Mouse (Mus musculus): ENCODE results near the gene Ppif. TPM values are rescaled to one million over a fixed set of nuclear protein-coding genes. Genes with fewer than 3 reads are reported as not detected.
A peak's percentile ranks its signal among the peaks of the same experiment; 100 is the strongest.

Gene Ppif
- polyA plus RNA-seq, 1 experiment from 2014 or later: 38.0 TPM

DNA sequence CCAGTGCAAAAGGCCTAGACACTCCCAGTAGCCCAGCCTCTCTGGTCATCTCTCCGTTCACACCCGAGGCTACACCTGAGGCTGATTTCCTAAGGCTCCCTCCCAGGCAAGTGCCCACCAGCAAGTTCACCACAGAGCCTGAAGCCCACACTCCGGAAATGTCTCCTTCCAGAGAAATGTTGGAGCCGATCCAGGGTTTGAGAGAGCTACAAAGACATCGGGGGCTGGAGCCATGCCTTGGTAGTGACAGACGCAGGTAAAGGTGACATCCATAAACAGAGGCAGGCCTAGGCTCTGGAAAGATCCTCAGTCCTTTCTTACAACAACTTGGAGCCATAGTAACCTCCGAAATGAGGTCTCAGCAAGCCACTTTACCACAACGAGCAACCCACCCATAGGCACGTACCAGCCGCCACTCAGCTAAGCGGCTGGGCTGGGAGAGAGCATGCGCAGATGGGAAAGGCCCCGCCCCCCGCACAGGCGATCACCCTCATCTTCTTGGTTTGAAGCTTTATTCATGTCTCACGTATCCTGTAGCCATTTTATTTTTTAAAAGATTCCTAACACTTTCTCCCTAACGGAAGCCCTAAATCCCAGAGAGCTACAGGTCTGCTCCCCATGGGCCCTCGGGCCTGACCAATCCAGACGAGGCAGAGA lies 28.5 kb upstream of the Ppif start:
- Histone ChIP-seq H3K4me2 (no peak overlapping the region), H3K27ac (replicated peaks) (peak overlapping the region; percentile 51), H3K9me3 (replicated peaks) (no peaks in the 10 kb centered on the region), H3K9ac (replicated peaks) (no peak overlapping the region), H3K36me3 (peaks cover 53% of the 10 kb centered on the region), H3K4me3 (replicated peaks) (no peak overlapping the region), H3K27me3 (replicated peaks) (no peaks in the 10 kb centered on the region), H3K4me1 (peaks cover 6% of the 10 kb centered on the region; the same call in 1 of the 2 replicates)
- no peak; the same call in 1 of the 2 replicates for ATAC-seq (ENCODE audit: low FRiP score)
- WGBS: 66% methylated on average over 19 of the region's 19 CpGs

DNA sequence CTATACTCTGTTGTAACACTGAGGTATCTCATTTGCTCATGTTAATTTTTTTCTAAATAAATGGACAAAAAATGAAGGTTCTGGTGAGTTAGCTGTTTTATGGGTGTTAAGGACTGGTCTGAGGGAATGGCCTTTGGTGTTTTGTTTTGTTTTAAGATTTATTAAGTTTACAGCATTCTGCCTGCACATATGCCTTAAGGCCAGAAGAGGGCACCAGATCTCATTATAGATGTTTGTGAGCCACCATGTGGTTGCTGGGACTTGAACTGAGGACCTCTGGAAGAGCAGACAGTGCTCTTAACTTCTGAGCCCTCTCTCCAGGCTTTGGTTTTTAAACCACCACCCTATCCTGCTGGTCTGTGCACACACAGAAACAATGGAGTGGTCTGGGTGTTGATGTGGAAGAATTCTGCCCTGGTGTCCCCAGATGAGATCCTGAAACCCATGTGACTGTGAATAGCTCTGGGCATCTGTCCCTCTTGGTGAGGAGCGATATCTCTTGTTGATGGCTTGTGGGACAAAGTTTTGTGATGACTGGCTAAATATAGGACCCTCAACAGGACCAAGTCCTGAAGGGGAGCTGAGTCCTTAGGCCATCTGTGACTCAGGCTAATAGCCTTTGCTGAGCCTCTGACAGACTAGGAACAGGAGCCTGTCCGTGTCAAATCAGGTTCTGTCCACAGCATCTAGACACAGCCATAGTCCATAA lies 27.1 kb upstream of the Ppif start:
- 0 out of 2 replicates have a peak overlapping the region, but pooled peaks have one; percentile 4 for H3K27ac ChIP-seq (replicated peaks)
- no peak for ATAC-seq (ENCODE audit: low FRiP score)

DNA sequence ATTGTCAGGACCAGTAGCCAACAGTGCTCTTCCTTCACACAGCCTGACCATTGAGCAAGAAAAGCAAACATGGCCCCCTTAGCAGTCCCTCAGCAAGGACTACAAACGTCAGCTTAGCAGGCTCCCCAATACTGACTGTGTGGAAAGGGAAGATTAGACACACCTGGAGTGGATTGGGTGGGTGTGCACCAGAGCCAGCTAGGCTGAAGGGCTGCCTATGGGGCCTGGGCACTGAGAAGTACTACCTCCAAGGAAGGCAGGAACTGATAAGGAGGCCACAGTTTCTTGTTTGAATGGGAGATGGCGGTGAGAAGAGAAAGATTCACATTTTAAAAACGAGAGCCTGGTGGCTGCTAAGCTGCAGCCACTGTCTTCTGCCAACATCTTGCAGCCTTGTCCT lies 26.4 kb upstream of the Ppif start:
- Histone ChIP-seq H3K4me1 (peaks cover 6% of the 10 kb centered on the region; the same call in 1 of the 2 replicates), H3K4me3 (replicated peaks) (no peak overlapping the region), H3K4me2 (no peak overlapping the region), H3K36me3 (peaks cover 31% of the 10 kb centered on the region), H3K27ac (replicated peaks) (0 out of 2 replicates have a peak overlapping the region, but pooled peaks have one; percentile 1), H3K9ac (replicated peaks) (no peak overlapping the region), H3K9me3 (replicated peaks) (no peaks in the 10 kb centered on the region), H3K27me3 (replicated peaks) (no peaks in the 10 kb centered on the region)
- ATAC-seq (ENCODE audit: low FRiP score): no peak
- 81% methylated on average over 3 of the region's 3 CpGs for WGBS

More for the DNA sequence above, 27.1 kb upstream of the Ppif start:
- H3K4me1 ChIP-seq: peaks cover 6% of the 10 kb centered on the region; the same call in 1 of the 2 replicates
- 77% methylated on average over 2 of the region's 2 CpGs for WGBS
- H3K27me3 ChIP-seq (replicated peaks): no peaks in the 10 kb centered on the region
- H3K4me2 ChIP-seq: no peak overlapping the region
- H3K9ac ChIP-seq (replicated peaks): no peak overlapping the region
- peaks cover 39% of the 10 kb centered on the region for H3K36me3 ChIP-seq
- H3K4me3 ChIP-seq (replicated peaks): no peak overlapping the region
- H3K9me3 ChIP-seq (replicated peaks): no peaks in the 10 kb centered on the region

DNA sequence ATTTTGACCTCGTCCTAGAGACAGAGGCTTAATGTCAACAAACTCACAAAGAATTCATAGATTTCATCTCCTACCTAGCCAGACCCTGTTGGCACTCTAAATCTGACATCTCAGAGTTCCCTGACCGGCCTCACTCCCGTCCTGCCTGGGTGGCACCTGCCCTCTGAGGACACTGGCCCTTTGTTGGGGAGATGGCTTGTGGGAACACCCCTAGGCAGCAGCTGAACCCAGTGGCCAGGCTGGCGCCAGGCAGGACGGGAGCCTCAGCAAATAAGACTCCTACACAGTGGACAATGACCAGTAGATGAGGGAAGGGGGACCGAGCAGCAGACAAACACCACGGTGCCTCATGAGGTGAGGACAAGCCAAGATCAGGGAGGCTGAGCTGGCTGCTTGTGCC lies 14.3 kb upstream of the Ppif start:
- 80% methylated on average over 7 of the region's 7 CpGs for WGBS
- H3K36me3 ChIP-seq: no peaks in the 10 kb centered on the region
- no peaks in the 10 kb centered on the region for H3K9me3 ChIP-seq (replicated peaks)
- ATAC-seq (ENCODE audit: low FRiP score): no peak
- no peak overlapping the region for H3K4me3 ChIP-seq (replicated peaks)
- H3K27ac ChIP-seq (replicated peaks): no peak overlapping the region
- H3K4me1 ChIP-seq: no peaks in the 10 kb centered on the region
- no peaks in the 10 kb centered on the region for H3K27me3 ChIP-seq (replicated peaks)
- no peak overlapping the region for H3K9ac ChIP-seq (replicated peaks)
- H3K4me2 ChIP-seq: no peak overlapping the region

DNA sequence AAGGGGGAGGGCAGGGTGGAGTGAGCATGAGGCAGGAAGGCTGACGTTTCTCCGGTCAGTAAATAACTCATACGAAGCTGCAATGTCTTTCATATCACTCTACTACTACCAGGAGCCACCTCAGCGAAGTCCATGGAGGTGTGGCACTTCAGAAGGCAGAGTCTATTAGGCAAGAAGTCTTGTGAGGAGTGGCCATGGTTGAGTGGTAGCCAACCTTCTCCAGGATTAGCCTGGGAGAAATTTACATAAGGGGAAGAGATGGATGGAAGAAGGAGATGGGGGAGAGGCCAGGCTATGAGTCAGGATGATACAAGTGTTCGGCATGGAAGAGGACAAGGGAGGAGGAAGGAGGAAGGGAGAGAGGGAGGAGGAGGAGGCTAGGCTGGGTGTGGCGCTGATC lies 11.9 kb upstream of the Ppif start:
- Histone ChIP-seq H3K27ac (replicated peaks) (no peak overlapping the region), H3K4me3 (replicated peaks) (no peak overlapping the region), H3K27me3 (replicated peaks) (no peaks in the 10 kb centered on the region), H3K36me3 (no peaks in the 10 kb centered on the region), H3K9ac (replicated peaks) (no peak overlapping the region), H3K9me3 (replicated peaks) (no peaks in the 10 kb centered on the region), H3K4me1 (no peaks in the 10 kb centered on the region), H3K4me2 (no peak overlapping the region)
- no peak for ATAC-seq (ENCODE audit: low FRiP score)
- 77% methylated on average over 6 of the region's 6 CpGs for WGBS

DNA sequence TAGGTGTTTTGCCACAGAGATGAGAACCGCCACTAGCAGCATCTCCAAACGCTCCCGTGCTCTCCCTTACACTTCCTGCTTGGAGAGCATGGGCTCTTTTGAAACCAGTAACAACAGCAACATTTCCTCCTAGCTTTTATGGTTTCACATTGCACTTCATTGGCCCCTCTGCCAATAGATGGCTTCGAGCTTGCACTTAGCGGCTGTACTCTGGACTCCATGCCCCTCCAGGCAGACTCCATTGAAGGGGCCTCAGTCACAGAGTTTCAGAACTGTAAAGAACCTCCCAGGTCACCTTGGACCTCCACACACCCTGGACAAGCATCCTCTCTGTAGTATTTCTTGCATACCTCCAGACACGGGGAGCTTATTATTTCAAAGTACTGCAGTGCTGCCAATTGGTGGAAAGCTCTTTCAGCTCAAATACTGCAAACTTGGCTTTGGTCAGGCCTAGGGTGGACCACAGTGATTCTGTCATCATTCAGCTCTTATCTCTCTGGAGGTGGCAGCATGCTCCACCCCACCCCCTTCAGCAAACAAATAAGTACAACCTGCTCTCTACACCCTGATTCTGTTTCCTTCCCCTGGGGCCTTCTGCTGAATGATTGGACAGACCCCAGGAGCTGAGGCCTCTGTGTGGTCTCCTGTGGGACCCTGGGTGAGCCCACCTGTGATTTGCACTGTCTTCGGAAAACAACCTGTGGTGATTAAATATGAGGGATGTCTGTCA lies 7.6 kb upstream of the Ppif start:
- Histone ChIP-seq H3K4me2 (no peak overlapping the region), H3K9me3 (replicated peaks) (no peaks in the 10 kb centered on the region), H3K27me3 (replicated peaks) (no peaks in the 10 kb centered on the region), H3K36me3 (no peaks in the 10 kb centered on the region), H3K27ac (replicated peaks) (no peak overlapping the region), H3K4me3 (replicated peaks) (no peak overlapping the region), H3K4me1 (no peaks in the 10 kb centered on the region), H3K9ac (replicated peaks) (no peak overlapping the region)
- 54% methylated on average over 7 of the region's 7 CpGs for WGBS
- no peak for ATAC-seq (ENCODE audit: low FRiP score)

DNA sequence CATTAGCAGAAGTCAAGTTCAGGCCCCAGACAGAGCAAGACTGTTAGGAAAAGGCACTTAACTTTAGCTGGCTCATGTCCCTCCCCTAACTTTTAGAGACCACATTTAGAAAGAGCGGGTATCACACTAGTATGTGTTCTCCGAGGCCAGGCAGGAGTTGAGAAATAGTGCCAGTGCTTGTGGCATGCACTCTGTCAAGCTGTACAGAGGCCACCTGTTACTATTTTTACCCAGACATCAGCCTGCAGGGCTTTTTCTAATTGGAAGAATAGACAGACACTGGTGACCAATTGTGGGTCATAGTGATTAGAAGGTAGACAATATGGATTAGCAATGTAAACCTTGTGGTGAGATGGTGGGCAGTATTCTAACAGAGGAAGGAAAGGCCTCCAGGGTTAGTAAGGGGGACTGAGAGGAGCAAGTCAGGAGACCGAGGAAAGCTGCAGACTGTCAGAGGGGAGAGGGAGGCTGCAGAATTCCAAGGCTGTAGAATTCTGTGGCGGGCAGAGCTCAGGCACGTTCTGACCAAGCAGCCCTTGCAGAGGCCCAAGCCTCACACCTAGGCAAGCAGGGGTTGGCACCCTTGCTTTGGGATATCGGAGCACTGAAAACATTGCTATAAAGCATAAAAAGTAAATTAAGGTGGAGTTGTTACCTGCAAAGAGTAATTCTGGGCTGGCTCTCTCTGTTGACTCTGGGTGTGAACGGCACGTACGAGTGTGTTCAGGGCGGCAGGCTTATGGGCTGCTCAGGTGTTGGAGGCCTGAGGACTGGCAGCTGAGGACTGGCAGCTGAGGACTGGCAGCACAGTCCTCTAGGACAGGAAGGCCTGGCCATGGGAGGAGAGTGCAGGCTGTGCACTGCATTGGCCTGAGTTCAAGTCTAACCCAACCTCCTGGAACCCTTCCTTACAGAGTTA lies 6.7 kb upstream of the Ppif start:
- H3K4me2 ChIP-seq: no peak overlapping the region
- no peaks in the 10 kb centered on the region for H3K9me3 ChIP-seq (replicated peaks)
- WGBS: 85% methylated on average over 10 of the region's 10 CpGs
- no peak for ATAC-seq (ENCODE audit: low FRiP score)
- no peak overlapping the region for H3K9ac ChIP-seq (replicated peaks)
- no peaks in the 10 kb centered on the region for H3K36me3 ChIP-seq
- H3K4me1 ChIP-seq: no peaks in the 10 kb centered on the region
- no peak overlapping the region for H3K27ac ChIP-seq (replicated peaks)
- H3K27me3 ChIP-seq (replicated peaks): no peaks in the 10 kb centered on the region
- no peak overlapping the region for H3K4me3 ChIP-seq (replicated peaks)

DNA sequence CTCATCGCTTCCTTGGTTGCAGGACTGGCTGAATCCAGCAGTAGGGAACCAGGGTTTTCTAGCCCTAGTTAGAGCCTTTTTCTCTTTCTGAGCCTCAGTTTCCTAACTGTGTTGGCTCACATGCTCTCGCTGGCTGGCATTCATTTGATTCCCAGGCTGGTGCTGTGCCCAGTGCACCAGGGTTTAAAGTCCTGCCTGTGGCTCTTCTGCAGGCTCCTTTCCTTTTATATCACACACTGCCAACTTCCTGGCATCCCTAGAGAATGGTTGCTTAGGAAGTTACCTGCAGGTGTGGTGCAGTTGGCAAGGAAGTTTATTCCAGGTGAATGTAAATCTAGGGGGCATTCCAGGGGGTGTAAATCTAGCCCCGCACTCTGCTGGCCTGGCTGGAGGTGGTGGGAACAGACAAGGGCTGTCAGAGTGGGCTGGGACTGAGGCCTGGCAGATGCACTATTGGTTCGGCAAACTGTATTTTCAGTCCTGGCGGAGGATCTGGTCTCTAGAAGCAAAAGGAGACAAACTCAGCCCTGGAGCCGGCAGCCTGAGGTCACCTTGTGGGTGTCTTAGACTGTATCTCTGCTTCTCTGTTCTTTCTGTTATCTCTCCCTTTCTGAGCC lies 575 bp upstream of the Ppif start:
- H3K36me3 ChIP-seq: peaks cover 23% of the 10 kb centered on the region
- peak overlapping the region; percentile 72 for H3K27ac ChIP-seq (replicated peaks)
- WGBS: 72% methylated on average over 6 of the region's 6 CpGs
- peak; percentile 54 for ATAC-seq (ENCODE audit: low FRiP score)
- no peak overlapping the region for H3K9ac ChIP-seq (replicated peaks)
- H3K9me3 ChIP-seq (replicated peaks): no peaks in the 10 kb centered on the region
- H3K4me2 ChIP-seq: peak overlapping the region; percentile 95
- H3K27me3 ChIP-seq (replicated peaks): no peaks in the 10 kb centered on the region
- peaks cover 29% of the 10 kb centered on the region for H3K4me1 ChIP-seq
- H3K4me3 ChIP-seq (replicated peaks): peak overlapping the region; percentile 87

DNA sequence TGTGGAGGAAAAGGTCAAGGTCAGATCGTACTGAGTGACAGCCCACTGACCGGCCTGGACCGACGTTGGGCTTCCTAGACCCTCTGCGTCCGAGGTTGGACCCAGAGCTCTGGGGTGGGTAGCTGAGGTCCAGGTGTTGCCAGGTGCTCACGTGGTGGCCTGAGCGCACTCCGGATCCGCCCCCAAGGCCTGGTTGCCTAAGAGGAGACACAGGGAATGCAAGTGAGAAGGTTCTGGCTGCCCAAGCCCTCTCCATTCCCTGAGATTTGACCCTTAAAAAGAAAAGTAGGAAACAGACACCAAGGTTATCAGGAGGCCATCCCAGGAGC lies 579 bp downstream of the Ppif start:
- peak overlapping the region; percentile 75; the same call in 1 of the 2 replicates for H3K27ac ChIP-seq (replicated peaks)
- H3K9me3 ChIP-seq (replicated peaks): no peaks in the 10 kb centered on the region
- H3K4me1 ChIP-seq: peaks cover 29% of the 10 kb centered on the region
- H3K4me2 ChIP-seq: peak overlapping the region; percentile 95
- H3K9ac ChIP-seq (replicated peaks): peak overlapping the region; percentile 82
- H3K4me3 ChIP-seq (replicated peaks): peak overlapping the region; percentile 87
- WGBS: 2% methylated on average over 10 of the region's 10 CpGs
- ATAC-seq (ENCODE audit: low FRiP score): peak; percentile 46
- H3K36me3 ChIP-seq: peaks cover 35% of the 10 kb centered on the region
- H3K27me3 ChIP-seq (replicated peaks): no peaks in the 10 kb centered on the region

DNA sequence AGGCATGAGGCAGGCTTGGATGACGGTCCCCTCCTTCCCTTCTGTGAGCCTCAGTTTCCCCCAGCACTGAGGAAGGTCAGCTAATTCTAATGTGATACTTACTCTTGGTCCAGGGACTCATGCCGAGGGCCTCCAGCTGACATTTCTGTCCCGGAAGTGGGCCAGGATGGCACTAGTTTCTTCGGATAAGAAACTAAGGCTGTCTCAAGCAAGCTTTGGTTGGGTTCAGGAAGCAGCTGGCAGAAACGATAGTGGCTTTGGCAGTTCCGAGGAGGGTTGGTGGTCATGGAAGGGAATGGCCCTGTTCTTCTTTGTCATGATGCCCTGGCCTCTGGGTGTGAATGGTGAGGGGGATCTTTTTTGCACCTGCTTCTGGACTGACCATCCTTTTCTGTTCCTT lies 1.1 kb downstream of the Ppif start:
- H3K27ac ChIP-seq (replicated peaks): no peak overlapping the region
- peaks cover 29% of the 10 kb centered on the region for H3K4me1 ChIP-seq
- H3K4me2 ChIP-seq: peak overlapping the region; percentile 95
- no peaks in the 10 kb centered on the region for H3K27me3 ChIP-seq (replicated peaks)
- no peaks in the 10 kb centered on the region for H3K9me3 ChIP-seq (replicated peaks)
- ATAC-seq (ENCODE audit: low FRiP score): no peak
- peak overlapping the region; percentile 87 for H3K4me3 ChIP-seq (replicated peaks)
- 78% methylated on average over 6 of the region's 6 CpGs for WGBS
- peaks cover 38% of the 10 kb centered on the region for H3K36me3 ChIP-seq
- H3K9ac ChIP-seq (replicated peaks): peak overlapping the region; percentile 82

DNA sequence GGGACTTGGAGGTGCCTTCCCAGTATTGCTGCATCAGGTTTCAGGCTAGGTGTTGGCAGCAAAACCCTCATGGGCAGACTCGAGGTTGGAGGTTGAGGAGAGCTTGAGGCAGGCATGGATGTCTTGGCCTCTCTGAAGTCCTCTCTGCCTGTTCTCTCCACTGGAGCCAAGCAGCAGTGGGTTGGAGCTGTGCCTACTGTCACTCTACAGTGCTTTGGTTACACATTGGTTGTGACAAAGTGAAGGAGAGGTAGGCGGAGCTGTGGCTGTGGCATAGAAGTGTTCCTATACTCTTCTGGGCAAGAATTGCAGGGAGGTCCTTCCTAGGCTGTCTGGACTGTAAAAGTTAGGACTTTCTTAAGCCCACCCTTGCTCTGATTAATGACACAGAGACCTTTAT lies 2.4 kb downstream of the Ppif start:
- no peak overlapping the region for H3K4me3 ChIP-seq (replicated peaks)
- no peak for ATAC-seq (ENCODE audit: low FRiP score)
- H3K9me3 ChIP-seq (replicated peaks): no peaks in the 10 kb centered on the region
- H3K27ac ChIP-seq (replicated peaks): no peak overlapping the region
- WGBS: 92% methylated on average over 2 of the region's 2 CpGs
- H3K4me1 ChIP-seq: peaks cover 29% of the 10 kb centered on the region
- no peaks in the 10 kb centered on the region for H3K27me3 ChIP-seq (replicated peaks)
- H3K36me3 ChIP-seq: peaks cover 40% of the 10 kb centered on the region
- no peak overlapping the region for H3K4me2 ChIP-seq
- H3K9ac ChIP-seq (replicated peaks): no peak overlapping the region

Data from neural tube, embryonic 15.5 days (tissue).